Mouse (Mus musculus): ENCODE results near the gene Ticrr.

Gene Ticrr

GRCm38 (mm10) chr7:79747659-79748058 is 87.7 kb downstream of the Ticrr start:
- DNase-seq (ENCODE audit: low read depth), result peak; percentile 61

Data from NIH3T3 (cell line).